Mouse (Mus musculus) macrophage (primary cell): ENCODE results near the gene Ckap4. TPM values are rescaled to one million over a fixed set of nuclear protein-coding genes. Genes with fewer than 3 reads are reported as not detected.
"Not testable (repeated sequence)": the region's sequence is repeated elsewhere in the genome, so short reads cannot be mapped to it uniquely, and the experiment has no call there.

ENCODE experiments used
- H3K27ac ChIP-seq: fragments of 350-480 bp; formaldehyde crosslinking; 2 replicates; pipeline ENCODE4 v1.9.0; 2021
- H3K36me3 ChIP-seq: fragments of 350-480 bp; formaldehyde crosslinking; 2 replicates; pipeline ENCODE4 v1.9.0; 2021; ENCODE audit errors: inconsistent target
- H3K4me3 ChIP-seq: fragments of 350-480 bp; formaldehyde crosslinking; 2 replicates; pipeline ENCODE4 v1.9.0; 2021; ENCODE audit errors: inconsistent target
- H3K79me2 ChIP-seq: fragments of 350-480 bp; formaldehyde crosslinking; 2 replicates; pipeline ENCODE4 v1.9.0; 2021; ENCODE audit errors: inconsistent target
- WGBS: methylation state at CpG from one replicate; pipeline ENCODE4 v1.1.7; 2026; ENCODE audit warnings: inconsistent platforms; ENCODE audit not compliant: missing documents; 5-methylcytosine and 5-hydroxymethylcytosine counted together
- polyA plus RNA-seq: library from polyadenylated mRNA; stranded (reverse); fragments of 250-400 nt; gene quantifications from 3 replicates; pipeline ENCODE4 v1.2.4, GENCODE M21; 2018; ENCODE audit warnings: inconsistent platforms

Ckap4 gene
- polyA plus RNA-seq, 1 experiment from 2014 or later = 15.0 TPM

DNA sequence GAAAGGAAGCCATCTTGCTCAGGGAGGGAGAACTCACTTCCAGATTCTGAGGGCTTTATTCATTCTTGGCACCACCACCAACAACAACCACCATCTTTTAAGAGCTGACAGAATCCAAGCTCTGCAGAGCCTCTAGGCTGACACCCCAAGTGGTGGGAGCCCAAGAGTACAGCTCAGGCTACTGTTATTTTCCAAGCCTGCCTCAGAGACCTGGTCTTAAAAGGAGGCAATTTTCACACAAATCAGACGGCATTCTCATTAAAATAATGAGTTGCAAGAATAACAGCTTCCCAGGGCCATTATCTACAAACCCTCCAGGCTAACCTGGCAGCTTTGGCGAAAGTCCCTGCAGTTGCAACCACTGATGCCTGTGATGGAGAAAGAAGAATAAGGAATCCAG lies 37.1 kb downstream of the Ckap4 start:
- Histone ChIP-seq H3K79me2 (no peaks in the 10 kb centered on the region), H3K27ac (no peak overlapping the region), H3K36me3 (no peaks in the 10 kb centered on the region), H3K4me3 (no peak overlapping the region)
- 97% methylated on average over 2 of the region's 2 CpGs for WGBS

DNA sequence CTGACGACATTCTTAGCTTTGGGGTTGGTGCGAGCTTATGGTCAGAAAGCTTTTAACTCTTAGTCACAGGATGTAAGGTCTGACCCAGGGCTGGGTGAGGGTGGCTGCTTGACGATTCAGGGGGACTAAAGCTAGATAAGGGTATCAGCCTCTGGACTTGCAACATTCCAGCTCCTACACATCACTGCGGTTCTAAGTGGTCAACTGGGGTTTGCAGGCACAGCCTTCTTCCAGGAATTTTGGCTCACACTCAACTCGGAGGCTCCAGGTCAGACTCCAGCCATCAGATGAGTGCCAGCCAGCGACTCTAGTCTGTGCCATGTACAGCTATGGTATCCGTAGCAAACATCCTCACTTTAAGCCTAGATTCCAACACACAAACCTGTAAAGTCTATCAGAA lies 39.4 kb downstream of the Ckap4 start:
- Histone ChIP-seq H3K27ac (no peak overlapping the region), H3K36me3 (no peaks in the 10 kb centered on the region), H3K79me2 (no peaks in the 10 kb centered on the region), H3K4me3 (no peak overlapping the region)
- WGBS = 91% methylated on average over 7 of the region's 7 CpGs

DNA sequence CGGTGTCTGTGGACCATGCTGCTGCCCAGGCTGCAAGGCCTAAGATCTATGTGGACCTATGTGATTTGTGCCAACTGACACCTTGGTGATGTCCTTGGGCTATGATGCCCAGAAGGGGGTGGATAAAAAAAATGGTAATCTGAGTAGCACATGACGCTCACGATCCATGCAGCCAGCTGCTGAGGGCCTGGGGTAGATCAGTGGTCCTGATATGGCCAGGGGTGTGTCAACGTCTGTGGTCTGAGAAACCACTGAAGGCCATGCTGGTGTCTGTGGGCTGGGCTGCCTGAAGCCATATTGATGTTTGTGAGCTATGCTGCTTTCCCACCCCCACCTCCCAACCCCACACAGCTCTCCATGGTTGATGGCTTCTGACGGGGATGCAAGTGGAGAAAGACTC lies 43.7 kb downstream of the Ckap4 start:
- no peaks in the 10 kb centered on the region for H3K79me2 ChIP-seq
- no peak overlapping the region for H3K4me3 ChIP-seq
- WGBS = 79% methylated on average over 5 of the region's 5 CpGs
- no peaks in the 10 kb centered on the region for H3K36me3 ChIP-seq
- no peak overlapping the region for H3K27ac ChIP-seq

DNA sequence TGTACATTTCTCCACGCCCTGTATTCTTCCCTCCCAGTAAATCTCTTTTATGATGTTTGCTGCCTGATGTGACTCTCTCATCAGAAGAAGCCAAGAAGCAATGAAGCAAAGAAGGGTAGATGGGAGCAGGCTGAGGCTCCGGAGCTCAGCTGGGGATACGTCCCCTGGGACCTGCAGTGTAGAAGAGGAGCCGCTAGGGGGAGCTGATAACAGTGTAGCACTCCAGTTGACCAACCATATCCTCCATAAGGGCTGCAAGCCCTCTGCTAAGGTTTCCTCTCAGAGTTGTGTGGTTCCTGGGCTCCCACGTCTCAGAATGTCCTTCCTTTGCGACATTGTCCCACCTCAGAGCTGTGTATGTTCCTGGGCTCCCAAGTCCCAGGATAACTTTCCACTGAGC lies 45.5 kb downstream of the Ckap4 start:
- no peaks in the 10 kb centered on the region for H3K36me3 ChIP-seq
- no peaks in the 10 kb centered on the region for H3K79me2 ChIP-seq
- no peak overlapping the region for H3K4me3 ChIP-seq
- H3K27ac ChIP-seq = no peak overlapping the region
- 28% methylated on average over 6 of the region's 6 CpGs for WGBS

- Histone ChIP-seq H3K27ac (no peak overlapping the region), H3K79me2 (no peaks in the 10 kb centered on the region), H3K4me3 (no peak overlapping the region), H3K36me3 (no peaks in the 10 kb centered on the region)
- 38% methylated on average over 1 of the region's 1 CpGs for WGBS
These were observed 49.2 kb downstream of the Ckap4 start for GRCm38 (mm10) chr10:84484661-84485060.

DNA sequence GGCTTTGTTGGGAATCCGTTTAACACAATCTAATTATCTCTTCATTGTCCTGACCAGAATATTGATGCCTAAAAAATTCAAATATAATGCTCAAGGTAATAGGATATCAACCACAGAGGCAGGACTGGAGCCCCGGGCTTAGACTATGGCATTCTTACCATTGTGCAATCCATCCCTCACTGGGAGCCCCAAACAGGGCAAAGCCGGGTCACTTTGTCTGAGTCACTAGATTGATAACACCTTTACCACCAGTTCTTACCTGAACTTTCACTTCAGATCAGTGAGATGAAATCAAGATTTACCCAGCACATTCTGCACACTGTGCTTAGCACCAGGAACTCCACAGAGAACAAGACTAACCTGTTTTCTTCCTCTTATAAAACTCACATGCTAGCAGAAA lies 50.3 kb downstream of the Ckap4 start:
- Histone ChIP-seq H3K4me3 (no peak overlapping the region), H3K79me2 (no peaks in the 10 kb centered on the region), H3K36me3 (no peaks in the 10 kb centered on the region), H3K27ac (no peak overlapping the region)
- 80% methylated on average over 3 of the region's 3 CpGs for whole genome bisulfite sequencing

DNA sequence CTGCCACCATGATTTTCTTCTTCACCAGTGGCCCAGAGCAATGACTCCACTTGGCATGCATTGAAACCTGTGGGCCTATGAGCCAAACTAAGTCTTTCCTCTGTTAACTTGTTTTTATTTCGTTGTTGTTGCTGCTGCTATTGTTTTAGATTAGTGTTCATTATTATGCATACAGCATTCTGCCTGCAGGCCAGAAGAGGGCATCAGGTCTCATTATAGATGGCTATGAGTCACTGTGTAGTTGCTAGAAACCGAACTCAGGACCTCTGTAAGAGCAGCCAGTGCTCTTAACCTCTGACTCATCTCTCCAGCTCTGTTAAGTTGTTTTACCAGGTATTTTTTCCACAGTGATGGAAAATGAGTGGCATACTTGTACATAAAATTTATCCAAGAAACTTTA lies 50.8 kb downstream of the Ckap4 start:
- no peaks in the 10 kb centered on the region for H3K79me2 ChIP-seq
- WGBS = 77% methylated on average over 2 of the region's 2 CpGs
- no peak overlapping the region for H3K4me3 ChIP-seq
- H3K36me3 ChIP-seq = no peaks in the 10 kb centered on the region
- no peak overlapping the region for H3K27ac ChIP-seq

DNA sequence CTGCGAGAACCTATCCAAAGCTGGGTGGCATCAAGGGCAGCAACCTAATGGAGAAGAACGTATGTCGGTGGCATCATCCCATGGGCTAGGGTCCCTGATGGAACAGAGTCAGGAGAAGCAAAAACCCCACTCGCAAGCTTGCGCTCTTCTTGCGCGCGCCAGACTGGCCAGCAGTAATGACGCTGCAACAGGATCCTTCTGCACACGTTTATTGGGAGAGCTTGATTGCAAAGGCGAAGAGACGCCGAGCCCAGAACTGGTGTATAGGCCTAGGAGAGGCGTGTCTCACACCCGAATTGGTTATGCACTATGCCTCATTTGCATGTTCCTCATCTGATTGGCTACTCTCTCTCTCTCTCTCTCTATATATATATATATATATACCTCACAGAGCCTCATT lies 51.4 kb downstream of the Ckap4 start:
- H3K27ac ChIP-seq, H3K79me2 ChIP-seq, H3K36me3 ChIP-seq, H3K4me3 ChIP-seq: not testable (repeated sequence)
- WGBS = 88% methylated on average over 15 of the region's 15 CpGs

DNA sequence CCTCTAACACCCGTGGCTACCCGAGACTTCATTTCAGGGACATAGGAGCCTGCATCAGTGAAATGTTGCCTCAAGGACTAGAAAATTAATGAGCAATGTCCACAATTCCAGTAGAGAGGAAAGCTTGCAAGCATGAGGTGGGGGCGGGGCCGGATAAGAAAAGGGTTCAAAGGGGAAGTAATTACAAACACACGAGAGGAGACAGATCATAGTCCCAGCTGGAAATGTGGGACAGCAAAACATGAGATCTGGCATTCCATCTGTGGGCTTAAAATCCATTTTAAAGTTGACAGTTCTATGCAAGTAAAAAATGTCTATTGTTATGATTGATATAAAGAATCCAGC lies 52.6 kb downstream of the Ckap4 start:
- 58% methylated on average over 5 of the region's 5 CpGs for WGBS
- no peaks in the 10 kb centered on the region for H3K36me3 ChIP-seq
- peak overlapping the region; percentile 28 for H3K27ac ChIP-seq
- H3K79me2 ChIP-seq = no peaks in the 10 kb centered on the region
- H3K4me3 ChIP-seq = no peak overlapping the region

- H3K4me3 ChIP-seq = no peak overlapping the region
- peak overlapping the region; percentile 28 for H3K27ac ChIP-seq
- WGBS = 36% methylated on average over 8 of the region's 8 CpGs
- no peaks in the 10 kb centered on the region for H3K79me2 ChIP-seq
- H3K36me3 ChIP-seq = no peaks in the 10 kb centered on the region
These were observed 53.1 kb downstream of the Ckap4 start for GRCm38 (mm10) chr10:84480667-84481326.

- Histone ChIP-seq H3K27ac (0 out of 2 replicates have a peak overlapping the region, but pooled peaks have one; percentile 28), H3K79me2 (no peaks in the 10 kb centered on the region)
- 61% methylated on average over 4 of the region's 4 CpGs for WGBS
These were observed 53.7 kb downstream of the Ckap4 start for GRCm38 (mm10) chr10:84480146-84480545.

GRCm38 (mm10) chr10:84477613-84478076 lies 56.2 kb downstream of the Ckap4 start:
- H3K4me3 ChIP-seq = no peak overlapping the region
- no peak overlapping the region for H3K27ac ChIP-seq
- H3K79me2 ChIP-seq = no peaks in the 10 kb centered on the region
- WGBS = 84% methylated on average over 3 of the region's 3 CpGs
- H3K36me3 ChIP-seq = no peaks in the 10 kb centered on the region

More at GRCm38 (mm10) chr10:84480146-84480545, 53.7 kb downstream of the Ckap4 start:
- Histone ChIP-seq H3K36me3 (no peaks in the 10 kb centered on the region), H3K4me3 (no peak overlapping the region)

GRCm38 (mm10) chr10:84477045-84477612 lies 56.7 kb downstream of the Ckap4 start:
- H3K27ac ChIP-seq = no peak overlapping the region
- H3K36me3 ChIP-seq = no peaks in the 10 kb centered on the region
- WGBS = 89% methylated on average over 4 of the region's 4 CpGs
- no peaks in the 10 kb centered on the region for H3K79me2 ChIP-seq
- no peak overlapping the region for H3K4me3 ChIP-seq
